10 mouse cellular contexts compared by ENCODE assay signal in the genomic region with DNA sequence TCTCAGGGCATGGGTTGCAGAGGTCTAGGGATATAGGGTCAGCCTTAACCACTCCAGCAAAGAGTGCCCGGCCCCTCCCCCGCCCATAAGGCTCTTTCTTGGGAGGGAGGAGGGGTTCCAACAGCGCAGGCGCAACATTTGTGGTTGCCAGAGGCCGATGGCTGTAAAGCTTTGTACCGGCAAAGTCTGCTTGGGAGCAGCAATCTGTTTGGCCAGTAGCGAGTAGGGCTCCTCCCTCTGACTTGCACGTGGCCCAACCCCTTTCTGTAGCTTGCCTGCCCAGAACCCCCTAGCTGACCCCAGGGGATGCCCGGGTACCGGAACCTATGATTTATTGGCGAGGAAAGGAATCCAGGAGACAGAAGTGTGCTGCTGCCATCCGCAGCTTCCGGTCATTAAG. TPM values are rescaled to one million over a fixed set of nuclear protein-coding genes. Genes with fewer than 3 reads are reported as not detected.
DNase-seq lines count a peak whose midpoint lies in the region; ATAC-seq and TF ChIP-seq lines count a peak whose summit lies in the region.
"Had no signal": no experiment of that assay in that cellular context is flagged by ENCODE, and none has a peak within 500 bp of the region (broad histone marks: within the 10 kb centered on the region; RNA-seq: fewer than 3 reads in every experiment).

No protein-coding gene starts in this region.

- H3K4me1 ChIP-seq in lung, embryonic 14.5 days (ENCODE audit: insufficient read depth): no peaks in the 10 kb centered on the region
- H3K4me1 ChIP-seq in lung, postnatal 0 days (ENCODE audit: insufficient read depth, low read depth, low read length): no peaks in the 10 kb centered on the region
- H3K4me1 ChIP-seq in forebrain, postnatal 0 days (ENCODE audit: insufficient read depth): peaks cover 30% of the 10 kb centered on the region

- 4% methylated on average over 13 of the region's 13 CpGs for WGBS in lung, embryonic 14.5 days
- 5% methylated on average over 13 of the region's 13 CpGs for WGBS in lung, postnatal 0 days
- WGBS in forebrain, postnatal 0 days: 2% methylated on average over 13 of the region's 13 CpGs

- no peak for ATAC-seq in lung, embryonic 14.5 days (ENCODE audit: insufficient read depth)
- ATAC-seq in lung, postnatal 0 days: no peak
- ATAC-seq in forebrain, postnatal 0 days: peak; percentile 8
- ATAC-seq: Patski had no signal

- DNase-seq in lung, embryonic 14.5 days: peak; percentile 25
- DNase-seq in lung, postnatal 0 days (ENCODE audit: low spot score): no peak
- DNase-seq in forebrain, postnatal 0 days: peak; percentile 86
- peak; percentile 76 to 79 for DNase-seq in left cerebral cortex, postnatal 14 days (ENCODE audit: low spot score in 2 of 2)
- peak; percentile 58 for DNase-seq in retina, postnatal 7 days (ENCODE audit: low read depth, low spot score)
- no peak for DNase-seq in kidney, adult 18-20 months
- DNase-seq in gastrocnemius, postnatal 10 days: no peak
- no peak for DNase-seq in lung, adult 18-20 months

- no peak for TF ChIP-seq CTCF in lung, embryonic 14.5 days (IDR thresholded peaks at IDR 0.05; ENCODE audit: low read depth)
- TF ChIP-seq CTCF in lung, postnatal 0 days (IDR thresholded peaks at IDR 0.05): no peak
- no peak for TF ChIP-seq CTCF in forebrain, postnatal 0 days (IDR thresholded peaks at IDR 0.05; ENCODE audit: low read depth)

- intact Hi-C loops in left cerebral cortex, postnatal 14 days (cut with DNase I): loop anchor here (2.0 kb wide), 1 partner anchor 45 kb away; no protein-coding TSS in a partner anchor

- H3K27me3 ChIP-seq in lung, embryonic 14.5 days (ENCODE audit: insufficient read depth, low read length): peaks cover 75% of the 10 kb centered on the region
- peaks cover 53% of the 10 kb centered on the region for H3K27me3 ChIP-seq in lung, postnatal 0 days (replicated peaks; ENCODE audit: insufficient read depth, low read length)
- no peaks in the 10 kb centered on the region for H3K27me3 ChIP-seq in forebrain, postnatal 0 days (ENCODE audit: insufficient read depth, low read length)

- no peaks in the 10 kb centered on the region for H3K9me3 ChIP-seq in lung, embryonic 14.5 days (ENCODE audit: low read depth, low read length)
- no peaks in the 10 kb centered on the region for H3K9me3 ChIP-seq in lung, postnatal 0 days (ENCODE audit: low read length)
- no peaks in the 10 kb centered on the region for H3K9me3 ChIP-seq in forebrain, postnatal 0 days (ENCODE audit: low read length)
- H3K9me3 ChIP-seq: heart, embryonic 15.5 days had no signal

- no peaks in the 10 kb centered on the region for H3K36me3 ChIP-seq in lung, embryonic 14.5 days (ENCODE audit: insufficient read depth)
- H3K36me3 ChIP-seq in lung, postnatal 0 days (ENCODE audit: insufficient read depth, low read length): no peaks in the 10 kb centered on the region
- no peaks in the 10 kb centered on the region for H3K36me3 ChIP-seq in forebrain, postnatal 0 days (ENCODE audit: insufficient read depth)
- H3K36me3 ChIP-seq: heart, embryonic 15.5 days had no signal

- TF ChIP-seq EP300 in lung, postnatal 0 days (IDR thresholded peaks at IDR 0.05): no peak

- no peak overlapping the region for H3K9ac ChIP-seq in lung, embryonic 14.5 days
- no peak overlapping the region for H3K9ac ChIP-seq in lung, postnatal 0 days (replicated peaks; ENCODE audit: low read depth)
- H3K9ac ChIP-seq in forebrain, postnatal 0 days: peak overlapping the region; percentile 74
- H3K9ac ChIP-seq: heart, embryonic 15.5 days had no signal

- H3K4me2 ChIP-seq in lung, embryonic 14.5 days: no peak overlapping the region
- H3K4me2 ChIP-seq in lung, postnatal 0 days (replicated peaks; ENCODE audit: low read depth, low read length): no peak overlapping the region
- peak overlapping the region; percentile 77 for H3K4me2 ChIP-seq in forebrain, postnatal 0 days (ENCODE audit: low read depth)
- H3K4me2 ChIP-seq: heart, embryonic 15.5 days had no signal

- no peak overlapping the region for H3K27ac ChIP-seq in lung, embryonic 14.5 days (ENCODE audit: low read depth)
- no peak overlapping the region for H3K27ac ChIP-seq in lung, postnatal 0 days (ENCODE audit: low read length)
- H3K27ac ChIP-seq in forebrain, postnatal 0 days (ENCODE audit: low read depth, low read length): peak overlapping the region; percentile 98

- H3K4me3 ChIP-seq in lung, embryonic 14.5 days (ENCODE audit: low read depth, low read length): no peak overlapping the region
- no peak overlapping the region for H3K4me3 ChIP-seq in lung, postnatal 0 days (ENCODE audit: low read depth, low read length)
- peak overlapping the region; percentile 93 for H3K4me3 ChIP-seq in forebrain, postnatal 0 days (ENCODE audit: low read depth, low read length)
- H3K4me3 ChIP-seq: heart, embryonic 15.5 days had no signal

RNA-seq across cellular contexts. Expression of gene Crmp1, which starts 2.4 kb away (rescaled TPM):
- polyA plus RNA-seq in lung, embryonic 14.5 days (2014; fragmentation: Nextera tagmentation; extraction: Ambion mirVana): 14.5 and 15.6 TPM in 2 replicates
- polyA plus RNA-seq in lung, postnatal 0 days (2015; fragmentation: Nextera tagmentation; extraction: Ambion mirVana): 1.2 and 1.4 TPM in 2 replicates
- total RNA-seq in forebrain, postnatal 0 days (2014; rRNA removed): 965 and 1,074 TPM in 2 replicates
- 1,043 and 1,136 TPM in 2 replicates for polyA plus RNA-seq in forebrain, postnatal 0 days (2015; fragmentation: Nextera tagmentation; extraction: Ambion mirVana)
- 100 to 1,000 TPM; 376 to 387 TPM for total RNA-seq in left cerebral cortex, postnatal 14 days (2021)
- total RNA-seq in gastrocnemius, postnatal 10 days (2021): 1 to 10 TPM; 1.5 to 2.5 TPM

Comparison
In these comparisons a context has a peak if more than half of its experiments do, and no peak if none do; other contexts are left out.
1. DNase-seq: peak in lung, embryonic 14.5 days (single experiment), forebrain, postnatal 0 days (single experiment), left cerebral cortex, postnatal 14 days (2 of 2) and retina, postnatal 7 days (single experiment); none in lung, postnatal 0 days (single experiment), kidney, adult 18-20 months (single experiment), gastrocnemius, postnatal 10 days (single experiment) and lung, adult 18-20 months (0 of 2).
2. RNA of gene Crmp1, which starts 2.4 kb away (total RNA-seq): 965 to 1,074 TPM in forebrain, postnatal 0 days and 376 to 387 TPM in left cerebral cortex, postnatal 14 days; 1.5 to 2.5 TPM in gastrocnemius, postnatal 10 days; every median in the first group is over 100 times any median in the second.